Mouse (Mus musculus) midbrain, embryonic 12.5 days (tissue): Measurements from ENCODE around the gene Arl6ip4. TPM values are rescaled to one million over a fixed set of nuclear protein-coding genes. Genes with fewer than 3 reads are reported as not detected.

Source experiments
- ATAC-seq: fragments of 200-750 bp; cut with Nextera tagmentation; 2 replicates; pipeline ENCODE4 v1.8.0; 2017; ENCODE audit warnings: low read depth, moderate TSS enrichment, moderate library complexity; ENCODE audit not compliant: low FRiP score
- H3K27ac ChIP-seq: fragments of 300-500 bp; sonication (generic); replicated peaks from 2 replicates; pipeline ENCODE4 v1.5.1; 2016; ENCODE audit warnings: mild to moderate bottlenecking
- H3K27me3 ChIP-seq: fragments of 300-500 bp; sonication (generic); 2 replicates; pipeline ENCODE4 v1.6.1; 2016; ENCODE audit warnings: mild to moderate bottlenecking
- H3K36me3 ChIP-seq: fragments of 300-500 bp; sonication (generic); 2 replicates; pipeline ENCODE4 v1.6.1; 2016
- H3K4me1 ChIP-seq: fragments of 300-500 bp; sonication (generic); 2 replicates; pipeline ENCODE4 v1.6.1; 2016
- H3K4me2 ChIP-seq: fragments of 300-500 bp; sonication (generic); replicated peaks from 2 replicates; pipeline ENCODE4 v1.6.1; 2016; ENCODE audit warnings: mild to moderate bottlenecking, moderate library complexity
- H3K4me3 ChIP-seq: fragments of 300-500 bp; sonication (generic); 2 replicates; pipeline ENCODE4 v1.5.1; 2016; ENCODE audit warnings: mild to moderate bottlenecking
- H3K9ac ChIP-seq: fragments of 300-500 bp; sonication (generic); replicated peaks from 2 replicates; pipeline ENCODE4 v1.6.1; 2016; ENCODE audit warnings: mild to moderate bottlenecking, moderate library complexity
- H3K9me3 ChIP-seq: fragments of 300-500 bp; sonication (generic); 2 replicates; pipeline ENCODE4 v1.6.1; 2016; ENCODE audit warnings: mild to moderate bottlenecking
- WGBS: fragments of 180-500 bp; shearing (Covaris S2); methylation state at CpG from one replicate; pipeline ENCODE4 v1.1.7; 2016; 5-methylcytosine and 5-hydroxymethylcytosine counted together
- polyA plus RNA-seq: library from polyadenylated mRNA; unstranded; fragments of >200 nt; fragmentation: Nextera tagmentation; extraction: Ambion mirVana; gene quantifications from 2 replicates; pipeline ENCODE4 v1.2.1, GENCODE M21; 2016

Arl6ip4 gene
- 94.8 and 98.3 TPM in 2 replicates for polyA plus RNA-seq

- peak; percentile 10; the same call in 1 of the 2 replicates for ATAC-seq
- Histone ChIP-seq H3K4me2 (peak within 1 kb of the TSS; percentile 99), H3K27ac (peak within 1 kb of the TSS; percentile 78), H3K4me1 (peaks cover 29% of the 10 kb centered on the region), H3K27me3 (no peaks in the 10 kb centered on the region), H3K36me3 (peaks cover 50% of the 10 kb centered on the region), H3K9ac (peak within 1 kb of the TSS; percentile 96), H3K9me3 (no peaks in the 10 kb centered on the region), H3K4me3 (peak within 1 kb of the TSS; percentile 94)
- 2% methylated on average over 63 of the region's 64 CpGs for WGBS
Measured at GRCm38 (mm10) chr5:124115990-124116845, at the start of gene Arl6ip4. Arl6ip4 (plus strand) TSS chr5:124116089.

- H3K9ac ChIP-seq = no peak overlapping the region
- H3K27me3 ChIP-seq = no peaks in the 10 kb centered on the region
- H3K4me1 ChIP-seq = peaks cover 11% of the 10 kb centered on the region
- H3K4me2 ChIP-seq = no peak overlapping the region
- ATAC-seq = no peak
- no peaks in the 10 kb centered on the region for H3K36me3 ChIP-seq
- no peaks in the 10 kb centered on the region for H3K9me3 ChIP-seq
- no peak overlapping the region for H3K27ac ChIP-seq
- WGBS = 89% methylated on average over 3 of the region's 3 CpGs
- no peak overlapping the region for H3K4me3 ChIP-seq
Measured at GRCm38 (mm10) chr5:124069657-124070056, 46.2 kb upstream of the Arl6ip4 start.

GRCm38 (mm10) chr5:124073682-124074081 is 42.2 kb upstream of the Arl6ip4 start:
- Histone ChIP-seq H3K9me3 (no peaks in the 10 kb centered on the region), H3K4me3 (no peak overlapping the region), H3K4me1 (peaks cover 24% of the 10 kb centered on the region), H3K27ac (no peak overlapping the region), H3K36me3 (no peaks in the 10 kb centered on the region), H3K27me3 (no peaks in the 10 kb centered on the region), H3K4me2 (no peak overlapping the region), H3K9ac (no peak overlapping the region)
- 48% methylated on average over 9 of the region's 9 CpGs for WGBS
- no peak for ATAC-seq

- Histone ChIP-seq H3K27me3 (no peaks in the 10 kb centered on the region), H3K9ac (no peak overlapping the region), H3K9me3 (no peaks in the 10 kb centered on the region), H3K4me3 (no peak overlapping the region), H3K36me3 (no peaks in the 10 kb centered on the region), H3K27ac (no peak overlapping the region), H3K4me1 (peaks cover 34% of the 10 kb centered on the region), H3K4me2 (no peak overlapping the region)
- 75% methylated on average over 10 of the region's 10 CpGs for WGBS
- no peak for ATAC-seq
Measured at GRCm38 (mm10) chr5:124074845-124075307, 41.0 kb upstream of the Arl6ip4 start.

- no peaks in the 10 kb centered on the region for H3K36me3 ChIP-seq
- no peaks in the 10 kb centered on the region for H3K27me3 ChIP-seq
- peaks cover 34% of the 10 kb centered on the region for H3K4me1 ChIP-seq
- no peak overlapping the region for H3K27ac ChIP-seq
- ATAC-seq = no peak
- H3K9ac ChIP-seq = no peak overlapping the region
- H3K9me3 ChIP-seq = no peaks in the 10 kb centered on the region
- H3K4me2 ChIP-seq = no peak overlapping the region
- WGBS = 75% methylated on average over 9 of the region's 9 CpGs
- H3K4me3 ChIP-seq = no peak overlapping the region
Measured at GRCm38 (mm10) chr5:124075716-124076115, 40.2 kb upstream of the Arl6ip4 start.

- 54% methylated on average over 9 of the region's 9 CpGs for WGBS
Measured at GRCm38 (mm10) chr5:124076559-124076958, 39.3 kb upstream of the Arl6ip4 start.

GRCm38 (mm10) chr5:124077241-124077640 is 38.6 kb upstream of the Arl6ip4 start:
- Histone ChIP-seq H3K4me2 (no peak overlapping the region), H3K4me3 (no peak overlapping the region), H3K27ac (no peak overlapping the region), H3K4me1 (peaks cover 27% of the 10 kb centered on the region), H3K27me3 (no peaks in the 10 kb centered on the region), H3K9me3 (no peaks in the 10 kb centered on the region), H3K9ac (no peak overlapping the region), H3K36me3 (no peaks in the 10 kb centered on the region)
- WGBS = 82% methylated on average over 13 of the region's 13 CpGs
- no peak for ATAC-seq

More at GRCm38 (mm10) chr5:124076559-124076958, 39.3 kb upstream of the Arl6ip4 start:
- Histone ChIP-seq H3K4me2 (no peak overlapping the region), H3K4me1 (peaks cover 32% of the 10 kb centered on the region), H3K36me3 (no peaks in the 10 kb centered on the region), H3K9me3 (no peaks in the 10 kb centered on the region), H3K27ac (no peak overlapping the region), H3K4me3 (no peak overlapping the region), H3K27me3 (no peaks in the 10 kb centered on the region), H3K9ac (no peak overlapping the region)
- ATAC-seq = no peak

GRCm38 (mm10) chr5:124077856-124078460 is 37.9 kb upstream of the Arl6ip4 start:
- WGBS = 64% methylated on average over 6 of the region's 6 CpGs
- H3K4me2 ChIP-seq = no peak overlapping the region
- no peaks in the 10 kb centered on the region for H3K36me3 ChIP-seq
- no peaks in the 10 kb centered on the region for H3K9me3 ChIP-seq
- H3K4me3 ChIP-seq = no peak overlapping the region
- no peak overlapping the region for H3K9ac ChIP-seq
- no peaks in the 10 kb centered on the region for H3K27me3 ChIP-seq
- H3K27ac ChIP-seq = no peak overlapping the region
- no peak for ATAC-seq
- peaks cover 27% of the 10 kb centered on the region for H3K4me1 ChIP-seq

GRCm38 (mm10) chr5:124078794-124079416 is 37.0 kb upstream of the Arl6ip4 start:
- H3K27me3 ChIP-seq = 0 out of 2 replicates have a peak, but pooled peaks cover 6% of the 10 kb centered on the region
- H3K27ac ChIP-seq = peak overlapping the region; percentile 58
- no peak overlapping the region for H3K4me2 ChIP-seq
- H3K9ac ChIP-seq = no peak overlapping the region
- H3K4me1 ChIP-seq = peaks cover 23% of the 10 kb centered on the region
- 65% methylated on average over 9 of the region's 9 CpGs for WGBS
- H3K36me3 ChIP-seq = no peaks in the 10 kb centered on the region
- ATAC-seq = peak; percentile 79
- no peak overlapping the region for H3K4me3 ChIP-seq
- no peaks in the 10 kb centered on the region for H3K9me3 ChIP-seq

GRCm38 (mm10) chr5:124079880-124080279 is 36.0 kb upstream of the Arl6ip4 start:
- Histone ChIP-seq H3K27me3 (0 out of 2 replicates have a peak, but pooled peaks cover 11% of the 10 kb centered on the region), H3K4me2 (no peak overlapping the region), H3K4me1 (peaks cover 23% of the 10 kb centered on the region), H3K4me3 (no peak overlapping the region), H3K9me3 (no peaks in the 10 kb centered on the region), H3K36me3 (no peaks in the 10 kb centered on the region), H3K27ac (0 out of 2 replicates have a peak overlapping the region, but pooled peaks have one; percentile 3), H3K9ac (no peak overlapping the region)
- no peak for ATAC-seq
- 94% methylated on average over 17 of the region's 17 CpGs for WGBS

- Histone ChIP-seq H3K4me1 (peaks cover 20% of the 10 kb centered on the region), H3K27ac (no peak overlapping the region), H3K4me3 (no peak overlapping the region), H3K27me3 (peaks cover 19% of the 10 kb centered on the region; the same call in 1 of the 2 replicates), H3K36me3 (no peaks in the 10 kb centered on the region), H3K9me3 (no peaks in the 10 kb centered on the region), H3K4me2 (no peak overlapping the region), H3K9ac (no peak overlapping the region)
- 90% methylated on average over 10 of the region's 10 CpGs for WGBS
- ATAC-seq = no peak
Measured at GRCm38 (mm10) chr5:124082447-124082846, 33.4 kb upstream of the Arl6ip4 start.
